Mouse (Mus musculus) B cell, adult (primary cell): ENCODE results near the gene Ap4b1. TPM values are rescaled to one million over a fixed set of nuclear protein-coding genes. Genes with fewer than 3 reads are reported as not detected.

Experiments
- total RNA-seq: library from RNA; stranded (reverse); gene quantifications from 4 replicates; pipeline ENCODE4 v1.2.4, GENCODE M21; 2023; ENCODE audit not compliant: inconsistent age

Ap4b1 gene
- 24.1 to 27.3 TPM (median 26.1 TPM) in 4 replicates for total RNA-seq

GRCm38 (mm10) chr3:103808891-103809798 lies at the start of gene Ap4b1, which contains the start of the genes Dclre1b and Gm43064:
TSS of gene Ap4b1 (plus strand) at chr3:103809520.
TSS of gene Dclre1b (minus strand) at chr3:103809444.
TSS of gene Gm43064 (plus strand) at chr3:103809573.

GRCm38 (mm10) chr3:103791230-103792110 lies 17.9 kb upstream of the Ap4b1 start, which contains the start of gene Hipk1:
TSS of gene Hipk1 (minus strand) at chr3:103791563.

DNA sequence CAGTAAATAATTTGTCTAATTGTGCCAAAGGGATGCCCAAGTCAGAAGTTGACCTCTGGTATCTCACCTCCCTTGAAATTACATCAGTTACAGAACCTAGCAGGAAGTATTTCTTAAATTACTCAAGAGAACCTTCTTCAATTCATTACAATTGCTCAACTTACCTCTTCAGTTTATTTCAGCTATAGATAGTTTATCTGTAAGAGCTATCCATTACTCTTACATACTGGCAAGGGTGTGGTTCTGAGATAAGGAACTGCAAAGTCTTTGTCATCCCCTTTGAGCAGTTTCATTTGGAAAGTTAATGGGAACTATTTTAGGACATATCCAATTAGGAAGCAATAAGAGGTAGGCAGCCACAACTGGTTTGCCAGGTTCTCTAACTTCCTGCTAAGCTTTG lies 23.1 kb downstream of the Ap4b1 start, which contains the start of gene Bcl2l15:
Gene Bcl2l15 (plus strand): TSS at position 176 of the 400 bp plus-strand sequence.

DNA sequence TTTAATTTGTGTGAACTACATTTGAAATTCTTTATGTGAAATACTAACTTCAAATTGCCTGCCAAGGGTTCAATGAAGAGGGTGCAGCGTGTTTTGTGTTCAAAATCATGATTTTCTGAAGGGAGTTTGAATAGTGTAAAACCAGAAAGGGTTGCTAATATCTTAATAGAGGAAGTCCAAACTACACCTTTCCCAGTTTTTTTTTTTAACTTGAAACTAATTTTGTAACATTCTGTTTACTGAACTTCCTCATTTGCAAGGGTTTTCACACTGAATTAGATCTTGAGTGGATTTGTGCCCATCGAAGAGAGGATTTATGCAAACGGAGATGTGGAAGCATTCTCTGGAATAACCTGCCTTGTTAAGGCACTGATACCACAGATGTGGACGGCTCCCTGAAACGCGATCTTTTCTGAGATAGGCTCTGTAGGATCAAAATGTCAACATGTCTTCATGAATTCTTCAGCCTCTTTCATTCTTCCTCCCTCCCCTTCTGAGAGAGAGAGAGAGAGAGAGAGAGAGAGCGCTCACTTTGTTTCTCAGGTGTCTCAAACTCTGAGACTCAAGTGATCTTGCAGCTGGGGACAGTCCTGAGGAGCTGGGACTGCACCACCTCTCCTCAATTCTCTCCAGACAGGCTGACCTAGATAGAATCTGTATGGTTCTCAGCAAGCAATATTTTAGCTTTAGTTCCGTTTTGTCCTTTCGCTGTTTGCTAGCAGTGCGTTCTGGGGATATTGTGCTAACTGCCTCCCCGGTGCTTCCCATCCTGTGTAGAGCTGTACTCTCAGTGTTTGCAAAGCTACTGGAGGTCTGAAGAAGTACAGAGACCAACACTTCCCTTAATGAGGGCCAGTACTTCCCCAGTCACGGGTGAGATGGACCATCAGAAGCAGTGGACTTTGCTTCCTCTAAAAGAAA lies 49.8 kb downstream of the Ap4b1 start, which contains the start of gene Ptpn22:
Gene Ptpn22 (plus strand): TSS at position 915 of the 921 bp plus-strand sequence.

Other genes with a start within 250 kb of the Ap4b1 start
- not detected in 4 replicates for gene Syt6, start 234.3 kb upstream of the Ap4b1 start, total RNA-seq
- gene Atg4a-ps, start 163.5 kb upstream of the Ap4b1 start, total RNA-seq, result 1.7 to 2.8 TPM (median 2.0 TPM) in 4 replicates
- gene Olfml3, start 71.5 kb upstream of the Ap4b1 start, total RNA-seq, result 1.2 to 2.2 TPM (median 1.5 TPM) in 4 replicates
- gene Gm10964, start 70.2 kb upstream of the Ap4b1 start, total RNA-seq, result not detected in 4 replicates
- gene Hipk1, start 18.0 kb upstream of the Ap4b1 start, total RNA-seq, result 194 to 217 TPM (median 210 TPM) in 4 replicates
- gene Dclre1b, start 76 bp upstream of the Ap4b1 start, total RNA-seq, result 19.0 to 27.0 TPM (median 24.3 TPM) in 4 replicates
- 0.54 to 2.0 TPM (median 0.58 TPM) in 3 of 4 replicates, not detected in the other for gene Gm43064, start 53 bp downstream of the Ap4b1 start, total RNA-seq
- gene Bcl2l15, start 23.1 kb downstream of the Ap4b1 start, total RNA-seq, result 0.48 to 2.0 TPM (median 1.2 TPM) in 3 of 4 replicates, not detected in the other
- 121 to 169 TPM (median 142 TPM) in 4 replicates for gene Ptpn22, start 50.3 kb downstream of the Ap4b1 start, total RNA-seq
- 44.0 to 51.5 TPM (median 49.9 TPM) in 4 replicates for gene Rsbn1, start 104.6 kb downstream of the Ap4b1 start, total RNA-seq
- 22.0 to 28.4 TPM (median 23.6 TPM) in 4 replicates for gene Phtf1, start 158.6 kb downstream of the Ap4b1 start, total RNA-seq